Mouse (Mus musculus) ES-Bruce4 (cell line): Measurements from ENCODE around the gene Nrsn1.
"Not testable (repeated sequence)": the region's sequence is repeated elsewhere in the genome, so short reads cannot be mapped to it uniquely, and the experiment has no call there.

Source experiments
- CTCF ChIP-seq: IDR thresholded peaks from one replicate; pipeline ENCODE4 v1.8.1; 2011; ENCODE audit warnings: low read depth, low read length
- EP300 ChIP-seq: IDR thresholded peaks from 2 replicates; pipeline ENCODE4 v1.6.1; 2011; ENCODE audit warnings: low read depth, low read length; ENCODE audit not compliant: insufficient read depth
- POLR2A ChIP-seq: IDR thresholded peaks from one replicate; pipeline ENCODE4 v1.8.1; 2011; ENCODE audit warnings: low read length; ENCODE audit not compliant: insufficient read depth

DNA sequence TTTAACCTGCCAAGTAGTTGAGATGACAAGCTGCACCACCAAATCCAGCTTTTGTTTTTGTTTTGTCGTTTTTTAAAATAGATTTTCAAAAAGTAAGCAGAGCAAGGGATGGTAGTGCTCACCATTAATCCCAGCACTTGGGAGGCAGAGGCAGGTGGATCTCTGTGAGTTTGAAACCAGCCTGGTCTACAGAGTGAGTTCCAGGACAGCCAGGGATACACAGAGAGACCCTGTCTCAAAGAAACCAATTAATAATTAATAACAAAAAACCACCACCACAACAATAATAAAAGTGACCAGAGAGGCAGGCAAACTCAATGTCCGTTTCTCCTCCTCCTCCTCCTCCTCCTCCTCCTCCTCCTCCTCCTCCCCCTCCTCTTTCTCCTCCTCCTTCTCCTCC is at the start of gene Nrsn1:
- TF ChIP-seq POLR2A, EP300, CTCF: not testable (repeated sequence)
